Mouse (Mus musculus) liver, embryonic 12.5 days (tissue): Measurements from ENCODE around the gene Cyp4a12b. TPM values are rescaled to one million over a fixed set of nuclear protein-coding genes. Genes with fewer than 3 reads are reported as not detected.
"Not testable (repeated sequence)": the region's sequence is repeated elsewhere in the genome, so short reads cannot be mapped to it uniquely, and the experiment has no call there.

Source experiments
- ATAC-seq: fragments of 200-750 bp; cut with Nextera tagmentation; 2 replicates; pipeline ENCODE4 v1.8.0; 2017; ENCODE audit warnings: moderate number of reproducible peaks, mild to moderate bottlenecking, moderate library complexity
- H3K27ac ChIP-seq: fragments of 300-500 bp; sonication (generic); 2 replicates; pipeline ENCODE4 v1.5.1; 2016; ENCODE audit warnings: mild to moderate bottlenecking
- H3K27me3 ChIP-seq: fragments of 300-500 bp; sonication (generic); replicated peaks from 2 replicates; pipeline ENCODE4 v1.6.1; 2016; ENCODE audit warnings: mild to moderate bottlenecking, moderate library complexity
- H3K36me3 ChIP-seq: fragments of 300-500 bp; sonication (generic); 2 replicates; pipeline ENCODE4 v1.6.1; 2016; ENCODE audit warnings: mild to moderate bottlenecking, moderate library complexity
- H3K4me1 ChIP-seq: fragments of 300-500 bp; sonication (generic); 2 replicates; pipeline ENCODE4 v1.6.1; 2016
- H3K4me2 ChIP-seq: fragments of 300-500 bp; sonication (generic); 2 replicates; pipeline ENCODE4 v1.6.1; 2016; ENCODE audit warnings: mild to moderate bottlenecking, moderate library complexity
- H3K4me3 ChIP-seq: fragments of 300-500 bp; sonication (generic); 2 replicates; pipeline ENCODE4 v1.5.1; 2016; ENCODE audit warnings: mild to moderate bottlenecking, moderate library complexity
- H3K9ac ChIP-seq: fragments of 300-500 bp; sonication (generic); 2 replicates; pipeline ENCODE4 v1.6.1; 2016; ENCODE audit warnings: mild to moderate bottlenecking, moderate library complexity
- H3K9me3 ChIP-seq: fragments of 300-500 bp; sonication (generic); replicated peaks from 2 replicates; pipeline ENCODE4 v1.6.1; 2016; ENCODE audit warnings: mild to moderate bottlenecking, moderate library complexity
- WGBS: fragments of 180-500 bp; shearing (Covaris S2); methylation state at CpG from one replicate; pipeline ENCODE4 v1.1.7; 2016; ENCODE audit not compliant: insufficient replicate concordance; 5-methylcytosine and 5-hydroxymethylcytosine counted together
- polyA plus RNA-seq: library from polyadenylated mRNA; unstranded; fragments of >200 nt; fragmentation: Nextera tagmentation; extraction: Ambion mirVana; gene quantifications from 2 replicates; pipeline ENCODE4 v1.2.1, GENCODE M21; 2016

The Cyp4a12b gene
- polyA plus RNA-seq: not detected in 2 replicates

GRCm38 (mm10) chr4:115411324-115411723 lies at the start of gene Cyp4a12b:
Gene Cyp4a12b (plus strand): TSS chr4:115411624.
- not testable (repeated sequence) for H3K27ac ChIP-seq, ATAC-seq, H3K4me3 ChIP-seq, H3K36me3 ChIP-seq, H3K27me3 ChIP-seq, H3K4me1 ChIP-seq, H3K9me3 ChIP-seq, H3K9ac ChIP-seq, H3K4me2 ChIP-seq

DNA sequence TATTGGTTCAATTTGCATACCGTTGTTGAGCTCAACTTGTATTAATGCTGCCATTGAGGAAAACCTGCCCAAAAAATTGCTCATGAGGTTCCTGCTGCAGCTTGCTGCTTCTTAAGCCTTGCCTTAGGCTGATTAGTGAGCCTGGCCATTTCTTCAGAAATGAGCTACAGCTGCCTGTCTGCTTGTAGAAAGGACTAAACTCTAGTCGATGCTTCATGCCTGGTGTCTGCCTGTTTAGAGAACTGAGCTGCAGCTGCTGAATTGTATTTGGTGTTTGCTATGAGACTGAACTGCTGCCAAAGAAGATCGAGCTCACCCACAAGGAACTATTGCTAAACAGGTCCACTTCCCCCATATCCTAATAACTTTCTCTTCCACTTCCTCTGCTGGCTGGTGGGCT lies 45.8 kb upstream of the Cyp4a12b start:
- H3K4me2 ChIP-seq, H3K27me3 ChIP-seq, H3K27ac ChIP-seq, H3K36me3 ChIP-seq, ATAC-seq, H3K9me3 ChIP-seq, H3K9ac ChIP-seq, H3K4me1 ChIP-seq, H3K4me3 ChIP-seq: not testable (repeated sequence)
- 58% methylated on average over 3 of the region's 3 CpGs for WGBS

- not testable (repeated sequence) for ATAC-seq, H3K9me3 ChIP-seq, H3K4me3 ChIP-seq
Observed at GRCm38 (mm10) chr4:115368067-115368466, 43.4 kb upstream of the Cyp4a12b start.

GRCm38 (mm10) chr4:115396256-115396655 lies 15.2 kb upstream of the Cyp4a12b start:
- not testable (repeated sequence) for H3K4me1 ChIP-seq, H3K27me3 ChIP-seq, H3K36me3 ChIP-seq, ATAC-seq, H3K9me3 ChIP-seq, H3K4me2 ChIP-seq, H3K4me3 ChIP-seq, H3K27ac ChIP-seq, H3K9ac ChIP-seq
- WGBS: 67% methylated on average over 2 of the region's 2 CpGs

More at GRCm38 (mm10) chr4:115368067-115368466, 43.4 kb upstream of the Cyp4a12b start:
- not testable (repeated sequence) for H3K36me3 ChIP-seq, H3K4me2 ChIP-seq, H3K9ac ChIP-seq, H3K27ac ChIP-seq, H3K27me3 ChIP-seq, H3K4me1 ChIP-seq

GRCm38 (mm10) chr4:115396950-115397349 lies 14.5 kb upstream of the Cyp4a12b start:
- H3K4me3 ChIP-seq, H3K9me3 ChIP-seq, H3K27ac ChIP-seq, H3K4me1 ChIP-seq, H3K9ac ChIP-seq, H3K36me3 ChIP-seq, H3K27me3 ChIP-seq, ATAC-seq, H3K4me2 ChIP-seq: not testable (repeated sequence)

GRCm38 (mm10) chr4:115450577-115451137 lies 39.2 kb downstream of the Cyp4a12b start:
- no peaks in the 10 kb centered on the region for H3K27me3 ChIP-seq
- no peak overlapping the region for H3K27ac ChIP-seq
- WGBS: 49% methylated on average over 3 of the region's 3 CpGs
- H3K36me3 ChIP-seq: no peaks in the 10 kb centered on the region
- ATAC-seq: no peak
- no peaks in the 10 kb centered on the region for H3K4me1 ChIP-seq
- no peaks in the 10 kb centered on the region for H3K9me3 ChIP-seq
- no peak overlapping the region for H3K4me2 ChIP-seq
- H3K4me3 ChIP-seq: no peak overlapping the region
- no peak overlapping the region for H3K9ac ChIP-seq

GRCm38 (mm10) chr4:115452304-115452703 lies 40.9 kb downstream of the Cyp4a12b start, which contains the start of gene Cyp4a30b:
Gene Cyp4a30b (plus strand): TSS chr4:115452604.
- H3K27ac ChIP-seq: no peak within 1 kb of the TSS
- H3K4me2 ChIP-seq: no peak within 1 kb of the TSS
- H3K9ac ChIP-seq: no peak within 1 kb of the TSS
- H3K9me3 ChIP-seq: no peaks in the 10 kb centered on the region
- no peak for ATAC-seq
- 60% methylated on average over 3 of the region's 3 CpGs for WGBS
- no peaks in the 10 kb centered on the region for H3K4me1 ChIP-seq
- H3K4me3 ChIP-seq: no peak within 1 kb of the TSS
- H3K36me3 ChIP-seq: no peaks in the 10 kb centered on the region
- H3K27me3 ChIP-seq: no peaks in the 10 kb centered on the region

DNA sequence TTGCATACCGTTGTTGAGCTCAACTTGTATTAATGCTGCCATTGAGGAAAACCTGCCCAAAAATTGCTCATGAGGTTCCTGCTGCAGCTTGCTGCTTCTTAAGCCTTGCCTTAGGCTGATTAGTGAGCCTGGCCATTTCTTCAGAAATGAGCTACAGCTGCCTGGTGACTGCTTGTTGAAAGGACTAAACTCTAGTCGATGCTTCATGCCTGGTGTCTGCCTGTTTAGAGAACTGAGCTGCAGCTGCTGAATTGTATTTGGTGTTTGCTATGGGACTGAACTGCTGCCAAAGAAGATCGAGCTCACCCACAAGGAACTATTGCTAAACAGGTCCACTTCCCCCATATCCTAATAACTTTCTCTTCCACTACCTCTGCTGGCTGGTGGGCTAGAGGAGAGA lies 62.2 kb downstream of the Cyp4a12b start:
- 60% methylated on average over 3 of the region's 3 CpGs for WGBS
- not testable (repeated sequence) for H3K27me3 ChIP-seq, H3K4me2 ChIP-seq, H3K9ac ChIP-seq, H3K36me3 ChIP-seq, H3K9me3 ChIP-seq, H3K4me3 ChIP-seq, H3K4me1 ChIP-seq, ATAC-seq, H3K27ac ChIP-seq

- ATAC-seq, H3K27me3 ChIP-seq, H3K4me2 ChIP-seq, H3K4me1 ChIP-seq, H3K9ac ChIP-seq, H3K27ac ChIP-seq, H3K4me3 ChIP-seq, H3K36me3 ChIP-seq, H3K9me3 ChIP-seq: not testable (repeated sequence)
Observed at GRCm38 (mm10) chr4:115476051-115476450, 64.6 kb downstream of the Cyp4a12b start.

DNA sequence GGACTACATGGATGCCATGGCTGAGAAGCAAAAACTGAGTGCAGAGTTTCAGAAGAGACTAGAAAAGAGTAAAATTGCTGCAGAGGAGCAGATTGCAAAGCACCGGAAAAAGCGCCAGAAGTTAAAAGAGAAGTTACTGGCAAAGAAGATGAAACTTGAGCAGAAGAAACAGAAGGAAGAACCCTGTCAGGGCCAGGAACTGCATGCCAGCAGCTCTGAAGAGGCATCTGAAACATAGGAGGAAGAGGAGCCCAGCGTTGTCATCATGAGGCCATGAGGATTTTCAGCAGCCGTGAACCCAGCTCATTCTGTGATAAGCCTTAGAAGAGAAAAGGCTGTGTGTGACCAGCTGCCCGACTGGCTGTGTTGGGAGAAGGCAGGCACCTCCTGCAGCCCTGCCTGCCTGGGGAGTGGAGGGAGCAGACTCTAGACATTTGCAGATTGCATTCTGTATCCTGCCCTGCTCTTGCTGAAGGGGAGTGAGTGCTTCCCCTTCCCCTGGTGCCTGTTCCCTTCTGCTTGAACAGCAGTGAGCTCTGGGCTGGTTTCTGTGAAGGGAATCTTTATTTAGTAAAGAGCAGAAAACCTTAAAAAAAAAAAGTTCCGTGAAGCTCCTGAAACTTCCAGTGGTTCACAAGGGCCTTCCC lies 69.7 kb downstream of the Cyp4a12b start:
- no peak overlapping the region for H3K27ac ChIP-seq
- WGBS: 49% methylated on average over 6 of the region's 6 CpGs
- H3K9ac ChIP-seq: no peak overlapping the region
- no peaks in the 10 kb centered on the region for H3K4me1 ChIP-seq
- H3K9me3 ChIP-seq: no peaks in the 10 kb centered on the region
- no peaks in the 10 kb centered on the region for H3K27me3 ChIP-seq
- H3K4me3 ChIP-seq: no peak overlapping the region
- H3K4me2 ChIP-seq: no peak overlapping the region
- no peaks in the 10 kb centered on the region for H3K36me3 ChIP-seq
- ATAC-seq: no peak

Other genes starting within 250 kb of the Cyp4a12b start
- not detected in 2 replicates for gene Cyp4a29, start 169.5 kb upstream of the Cyp4a12b start, polyA plus RNA-seq
- not detected in 2 replicates for gene Cyp4a12a, start 112.6 kb upstream of the Cyp4a12b start, polyA plus RNA-seq
- gene Cyp4a30b, start 41.0 kb downstream of the Cyp4a12b start, polyA plus RNA-seq: not detected in 2 replicates
- gene Cyp4a14, start 84.5 kb downstream of the Cyp4a12b start, polyA plus RNA-seq: not detected in 2 replicates
- not detected in 2 replicates for gene Cyp4a10, start 106.6 kb downstream of the Cyp4a12b start, polyA plus RNA-seq
- gene Cyp4a31, start 152.0 kb downstream of the Cyp4a12b start, polyA plus RNA-seq: not detected in 2 replicates
- not detected in 2 replicates for gene Cyp4a32, start 189.3 kb downstream of the Cyp4a12b start, polyA plus RNA-seq
- gene Cyp4b1, start 236.1 kb downstream of the Cyp4a12b start, polyA plus RNA-seq: 0.42 and 0.87 TPM in 2 replicates